Mouse (Mus musculus) CH12.LX (cell line): ENCODE data around the gene Pheta1.

Experiments used
- CTCF ChIP-seq, 2 experiments: IDR thresholded peaks in 1 of 2; conservative IDR thresholded peaks in 1 of 2; 2 replicates each; pipeline ENCODE4 v1.5.1; 2011 to 2012; ENCODE audit warnings: low read depth in 2 of 2, low read length in 2 of 2, improper control_type of control experiment in 1 of 2, inconsistent platforms in 1 of 2, mild to moderate bottlenecking in 1 of 2, moderate library complexity in 1 of 2
- E2F4 ChIP-seq: IDR thresholded peaks from 2 replicates; pipeline ENCODE4 v1.6.1; 2011; ENCODE audit warnings: low read depth, low read length, improper control_type of control experiment; ENCODE audit not compliant: insufficient replicate concordance
- ETS1 ChIP-seq: conservative IDR thresholded peaks from 2 replicates; pipeline ENCODE4 v1.6.1; 2012; ENCODE audit warnings: low read depth, mild to moderate bottlenecking, inconsistent platforms, low read length, improper control_type of control experiment, moderate library complexity
- HCFC1 ChIP-seq: IDR thresholded peaks from 2 replicates; pipeline ENCODE4 v1.6.1; 2012; ENCODE audit warnings: low read depth, mild to moderate bottlenecking, inconsistent platforms, low read length, improper control_type of control experiment
- MAX ChIP-seq: IDR thresholded peaks from 2 replicates; pipeline ENCODE4 v1.6.1; 2011; ENCODE audit warnings: low read length, improper control_type of control experiment
- MAZ ChIP-seq: IDR thresholded peaks from 2 replicates; pipeline ENCODE4 v1.6.1; 2012; ENCODE audit warnings: low read depth, mild to moderate bottlenecking, inconsistent platforms, low read length, improper control_type of control experiment, moderate library complexity
- MYC ChIP-seq: IDR thresholded peaks from 2 replicates; pipeline ENCODE4 v1.6.1; 2011; ENCODE audit warnings: low read depth, mild to moderate bottlenecking, improper control_type of control experiment, low read length
- NRF1 ChIP-seq: IDR thresholded peaks from 2 replicates; pipeline ENCODE4 v1.6.1; 2014; ENCODE audit warnings: low read depth, mild to moderate bottlenecking, inconsistent platforms, low read length, improper control_type of control experiment, moderate library complexity
- POLR2A ChIP-seq: IDR thresholded peaks from 2 replicates; pipeline ENCODE4 v1.6.1; 2011; ENCODE audit warnings: low read depth, mild to moderate bottlenecking, improper control_type of control experiment, low read length
- RAD21 ChIP-seq: IDR thresholded peaks from 2 replicates; pipeline ENCODE4 v1.6.1; 2011; ENCODE audit warnings: low read depth, mild to moderate bottlenecking, low read length, improper control_type of control experiment, moderate library complexity
- RCOR1 ChIP-seq: conservative IDR thresholded peaks from 2 replicates; pipeline ENCODE4 v1.6.1; 2012; ENCODE audit warnings: low read depth, mild to moderate bottlenecking, inconsistent platforms, low read length, improper control_type of control experiment
- SIN3A ChIP-seq: IDR thresholded peaks from 2 replicates; pipeline ENCODE4 v1.6.1; 2012; ENCODE audit warnings: low read length, improper control_type of control experiment, inconsistent platforms
- SMC3 ChIP-seq: IDR thresholded peaks from 2 replicates; pipeline ENCODE4 v1.6.1; 2011; ENCODE audit warnings: low read depth, low read length, improper control_type of control experiment

- TF ChIP-seq POLR2A (no peak), ETS1 (no peak), SMC3 (no peak), SIN3A (no peak), MYC (no peak), MAZ (no peak), RAD21 (no peak), CTCF (conservative IDR thresholded peaks at IDR 0.05 in 1 of 2, IDR thresholded peaks at IDR 0.05 in 1 of 2; ENCODE audit: low read depth in 2 of 2, low read length in 2 of 2) (no peak), E2F4 (no peak), HCFC1 (no peak), MAX (no peak), NRF1 (no peak), RCOR1 (no peak)
Measured at GRCm38 (mm10) chr5:121853368-121854051, 4.7 kb downstream of the Pheta1 start.
